Mouse (Mus musculus) heart, postnatal 0 days (tissue): ENCODE results near the gene Tmem203.

Experiments used
- CTCF ChIP-seq: IDR thresholded peaks from 2 replicates; pipeline ENCODE4 v1.5.1; 2016; ENCODE audit warnings: antibody characterized with exemption, control low read depth, low read depth
- EP300 ChIP-seq: IDR thresholded peaks from 2 replicates; pipeline ENCODE4 v1.6.1; 2016; ENCODE audit warnings: antibody characterized with exemption, low read depth

GRCm38 (mm10) chr2:25241438-25241775, 13.8 kb upstream of the Tmem203 start:
- TF ChIP-seq CTCF, result no peak
- TF ChIP-seq EP300, result no peak
